Mouse (Mus musculus) MEL (cell line): ENCODE measurements at regions not wholly inside any gene's neighbourhood (a gene's known extent, or its start where the extent isn't known, plus 50 kb on each side); places are given as distances from the start of the nearest gene placed in this dataset.

ENCODE experiments used
- DNase-seq: peaks from one replicate; pipeline ENCODE4 v3.0.0; 2011; ENCODE audit warnings: low read depth, low spot score
- H3K27ac ChIP-seq: 2 replicates; pipeline ENCODE4 v1.5.1; 2012; ENCODE audit warnings: low read depth, mild to moderate bottlenecking, control low read depth, low read length, moderate library complexity; ENCODE audit not compliant: control insufficient read depth
- H3K27me3 ChIP-seq, 2 experiments: fragments of 150-350 bp in 1 of 2; sonication (generic) in 1 of 2; 2 replicates each; pipeline ENCODE4 v1.6.1; 2012; ENCODE audit warnings: low read length in 2 of 2, mild to moderate bottlenecking in 2 of 2, improper control_type of control experiment in 1 of 2, moderate library complexity in 1 of 2; ENCODE audit not compliant: insufficient read depth in 2 of 2, control insufficient read depth in 1 of 2
- H3K36me3 ChIP-seq, 2 experiments: 2 replicates each; pipeline ENCODE4 v1.6.1; 2012 to 2014; ENCODE audit warnings: low read length in 2 of 2, improper control_type of control experiment in 1 of 2, inconsistent platforms in 1 of 2, mild to moderate bottlenecking in 1 of 2; ENCODE audit not compliant: insufficient read depth in 2 of 2, control insufficient read depth in 1 of 2
- H3K4me1 ChIP-seq, 2 experiments: fragments of 150-350 bp in 1 of 2; sonication (generic) in 1 of 2; 2 replicates each; pipeline ENCODE4 v1.6.1; 2012; ENCODE audit warnings: low read length in 2 of 2, improper control_type of control experiment in 1 of 2, mild to moderate bottlenecking in 1 of 2; ENCODE audit not compliant: insufficient read depth in 2 of 2, control insufficient read depth in 1 of 2
- H3K4me3 ChIP-seq, 2 experiments: fragments of 150-350 bp in 1 of 2; sonication (generic) in 1 of 2; 2 replicates each; pipeline ENCODE4 v1.5.1; 2012; ENCODE audit warnings: low read depth in 2 of 2, low read length in 2 of 2, mild to moderate bottlenecking in 2 of 2, moderate library complexity in 2 of 2, control low read depth in 1 of 2, improper control_type of control experiment in 1 of 2; ENCODE audit not compliant: control insufficient read depth in 1 of 2, insufficient read depth in 1 of 2
- H3K79me2 ChIP-seq: 2 replicates; pipeline ENCODE4 v1.6.1; 2012; ENCODE audit warnings: mild to moderate bottlenecking, low read length, moderate library complexity; ENCODE audit not compliant: control insufficient read depth, poor library complexity, insufficient read depth
- H3K9ac ChIP-seq: 2 replicates; pipeline ENCODE4 v1.6.1; 2012; ENCODE audit warnings: low read depth, mild to moderate bottlenecking, control low read depth, low read length, moderate library complexity; ENCODE audit not compliant: control insufficient read depth, poor library complexity, severe bottlenecking
- H3K9me3 ChIP-seq: fragments of 150-350 bp; sonication (generic); replicated peaks from 2 replicates; pipeline ENCODE4 v1.6.1; 2012; ENCODE audit warnings: mild to moderate bottlenecking, low read length, improper control_type of control experiment, moderate library complexity; ENCODE audit not compliant: insufficient read depth
- BHLHE40 ChIP-seq: IDR thresholded peaks from 2 replicates; pipeline ENCODE4 v1.6.1; 2012; ENCODE audit warnings: low read depth, mild to moderate bottlenecking, inconsistent platforms, low read length, improper control_type of control experiment, borderline replicate concordance
- CHD2 ChIP-seq: IDR thresholded peaks from 2 replicates; pipeline ENCODE4 v1.6.1; 2011; ENCODE audit warnings: low read length, improper control_type of control experiment
- E2F4 ChIP-seq: IDR thresholded peaks from 2 replicates; pipeline ENCODE4 v1.6.1; 2011; ENCODE audit warnings: low read depth, low read length, improper control_type of control experiment, borderline replicate concordance
- ELF1 ChIP-seq: IDR thresholded peaks from 2 replicates; pipeline ENCODE4 v1.6.1; 2014; ENCODE audit warnings: low read depth, mild to moderate bottlenecking, inconsistent platforms, low read length, improper control_type of control experiment, moderate library complexity
- EP300 ChIP-seq, 2 experiments: IDR thresholded peaks; 2 replicates each; pipeline ENCODE4 v1.6.1; 2011; ENCODE audit warnings: improper control_type of control experiment in 2 of 2, low read length in 2 of 2, low read depth in 1 of 2, mild to moderate bottlenecking in 1 of 2
- ETS1 ChIP-seq: IDR thresholded peaks from 2 replicates; pipeline ENCODE4 v1.6.1; 2012; ENCODE audit warnings: low read depth, mild to moderate bottlenecking, inconsistent platforms, low read length, improper control_type of control experiment, moderate library complexity
- HCFC1 ChIP-seq: IDR thresholded peaks from 2 replicates; pipeline ENCODE4 v1.6.1; 2012; ENCODE audit warnings: low read depth, mild to moderate bottlenecking, inconsistent platforms, low read length, improper control_type of control experiment, moderate library complexity
- JUND ChIP-seq: IDR thresholded peaks from 2 replicates; pipeline ENCODE4 v1.6.1; 2011; ENCODE audit warnings: low read depth, mild to moderate bottlenecking, improper control_type of control experiment, low read length
- MAZ ChIP-seq: IDR thresholded peaks from 2 replicates; pipeline ENCODE4 v1.6.1; 2012; ENCODE audit warnings: low read depth, mild to moderate bottlenecking, inconsistent platforms, low read length, improper control_type of control experiment
- NRF1 ChIP-seq: IDR thresholded peaks from 2 replicates; pipeline ENCODE4 v1.6.1; 2014; ENCODE audit warnings: low read depth, mild to moderate bottlenecking, inconsistent platforms, low read length, improper control_type of control experiment, moderate library complexity; ENCODE audit not compliant: poor library complexity, insufficient read depth, severe bottlenecking
- POLR2A ChIP-seq, 2 experiments: IDR thresholded peaks; 2 replicates each; pipeline ENCODE4 v1.6.1; 2011 to 2012; ENCODE audit warnings: low read length in 2 of 2, mild to moderate bottlenecking in 2 of 2, control low read depth in 1 of 2, improper control_type of control experiment in 1 of 2, low read depth in 1 of 2, moderate library complexity in 1 of 2; ENCODE audit not compliant: control insufficient read depth in 1 of 2, insufficient read depth in 1 of 2, poor library complexity in 1 of 2
- POLR2AphosphoS2 ChIP-seq: IDR thresholded peaks from 2 replicates; pipeline ENCODE4 v1.6.1; 2011; ENCODE audit warnings: low read length, improper control_type of control experiment
- POLR2AphosphoS5 ChIP-seq: IDR thresholded peaks from 2 replicates; pipeline ENCODE4 v1.6.1; 2012; ENCODE audit warnings: low read depth, borderline replicate concordance, mild to moderate bottlenecking, inconsistent platforms, low read length, moderate library complexity, mixed read lengths
- RAD21 ChIP-seq: IDR thresholded peaks from 2 replicates; pipeline ENCODE4 v1.6.1; 2011; ENCODE audit warnings: mild to moderate bottlenecking, low read depth, low read length, improper control_type of control experiment
- SIN3A ChIP-seq: IDR thresholded peaks from 2 replicates; pipeline ENCODE4 v1.6.1; 2012; ENCODE audit warnings: low read length, improper control_type of control experiment, inconsistent platforms
- SMC3 ChIP-seq: IDR thresholded peaks from 2 replicates; pipeline ENCODE4 v1.6.1; 2011; ENCODE audit warnings: low read depth, low read length, improper control_type of control experiment
- TAL1 ChIP-seq: IDR thresholded peaks from 2 replicates; pipeline ENCODE4 v1.6.1; 2012; ENCODE audit warnings: mild to moderate bottlenecking, inconsistent platforms, low read length, moderate library complexity, mixed read lengths
- TCF12 ChIP-seq: IDR thresholded peaks from 2 replicates; pipeline ENCODE4 v1.6.1; 2014; ENCODE audit warnings: low read depth, mild to moderate bottlenecking, inconsistent platforms, low read length, improper control_type of control experiment, moderate library complexity
- ZKSCAN1 ChIP-seq: IDR thresholded peaks from 2 replicates; pipeline ENCODE4 v1.6.1; 2012; ENCODE audit warnings: low read depth, mild to moderate bottlenecking, inconsistent platforms, low read length, improper control_type of control experiment, moderate library complexity
- ZMIZ1 ChIP-seq: IDR thresholded peaks from 2 replicates; pipeline ENCODE4 v1.6.1; 2012; ENCODE audit warnings: low read depth, mild to moderate bottlenecking, inconsistent platforms, low read length, improper control_type of control experiment, moderate library complexity
- ZNF384 ChIP-seq: IDR thresholded peaks from 2 replicates; pipeline ENCODE4 v1.6.1; 2012; ENCODE audit warnings: low read depth, mild to moderate bottlenecking, inconsistent platforms, low read length, improper control_type of control experiment

DNA sequence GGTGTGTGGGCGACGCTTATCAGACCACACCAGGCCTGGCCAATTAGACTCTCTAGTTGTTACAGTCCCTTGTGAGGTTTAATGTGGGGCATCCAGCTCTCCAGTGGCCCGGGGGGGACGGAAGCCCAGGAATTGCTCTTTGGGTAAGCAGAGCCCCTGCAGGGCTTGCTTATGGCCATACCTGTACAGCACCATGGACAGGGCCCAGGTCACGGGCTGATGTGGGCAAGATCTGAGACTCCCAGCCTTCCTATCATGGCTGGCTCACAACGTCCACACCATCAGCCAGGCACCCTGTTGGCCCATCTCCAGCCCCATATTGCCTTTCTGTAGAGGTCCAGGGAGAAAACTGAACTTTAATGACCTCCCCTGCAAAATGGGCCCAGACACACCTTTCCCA, 111.7 kb upstream of the Unc5b start:
- H3K36me3 ChIP-seq = no peaks in the 10 kb centered on the region
- no peaks in the 10 kb centered on the region for H3K4me1 ChIP-seq
- no peak overlapping the region for H3K4me3 ChIP-seq
- peak; percentile 81 for TF ChIP-seq TAL1
- no peak for TF ChIP-seq EP300 (IDR thresholded peaks at IDR 0.05; ENCODE audit: low read depth in 1 of 2, low read length in 2 of 2)
- H3K9ac ChIP-seq = no peak overlapping the region
- no peaks in the 10 kb centered on the region for H3K9me3 ChIP-seq
- DNase-seq = peak; percentile 24
- H3K27me3 ChIP-seq = no peaks in the 10 kb centered on the region
- no peak overlapping the region for H3K27ac ChIP-seq
- no peaks in the 10 kb centered on the region for H3K79me2 ChIP-seq

DNA sequence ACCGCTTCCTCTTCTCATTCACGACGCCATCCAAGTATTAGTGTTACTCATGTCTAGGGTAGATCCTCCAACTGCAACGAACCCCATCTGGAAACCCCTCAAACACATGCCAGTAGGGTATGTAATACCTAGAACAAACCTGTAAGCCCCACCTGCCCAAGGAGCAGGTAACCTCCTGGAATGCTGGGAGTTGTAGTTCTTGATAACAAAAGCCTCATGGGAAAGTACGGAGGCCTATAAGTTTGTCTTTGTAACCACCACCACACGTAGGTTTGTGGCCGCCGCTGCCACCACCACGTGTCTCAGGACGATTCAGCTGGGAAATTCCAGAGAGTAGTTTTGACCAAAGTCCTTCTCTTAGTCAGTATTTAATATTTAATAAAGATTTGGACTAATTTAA, 107.4 kb upstream of the Unc5b start:
- H3K27ac ChIP-seq = no peak overlapping the region
- no peaks in the 10 kb centered on the region for H3K27me3 ChIP-seq
- H3K9me3 ChIP-seq = no peaks in the 10 kb centered on the region
- H3K4me3 ChIP-seq = no peak overlapping the region
- DNase-seq = no peak
- no peaks in the 10 kb centered on the region for H3K36me3 ChIP-seq
- TF ChIP-seq NRF1 (no peak), ELF1 (no peak), JUND (no peak), CHD2 (no peak), ZMIZ1 (no peak), SIN3A (no peak), E2F4 (no peak), POLR2AphosphoS2 (no peak), SMC3 (no peak), ETS1 (no peak), ZNF384 (no peak), POLR2A (IDR thresholded peaks at IDR 0.05; ENCODE audit: control insufficient read depth in 1 of 2, insufficient read depth in 1 of 2, low read depth in 1 of 2, low read length in 2 of 2, poor library complexity in 1 of 2) (no peak), ZKSCAN1 (no peak), TCF12 (no peak), RAD21 (no peak), HCFC1 (no peak), BHLHE40 (no peak), MAZ (no peak), POLR2AphosphoS5 (no peak)
- TF ChIP-seq, all 39 proteins: peak for 0
- Histone ChIP-seq H3K4me1 (no peaks in the 10 kb centered on the region), H3K79me2 (no peaks in the 10 kb centered on the region), H3K9ac (no peak overlapping the region)
